Mouse (Mus musculus) kidney, postnatal 14 days (tissue): Measurements from ENCODE around the gene Baiap2.

Experiments used
- DNase-seq: peaks from one replicate; pipeline ENCODE4 v3.0.0; 2022; ENCODE audit warnings: mixed read lengths

Gene Baiap2

GRCm38 (mm10) chr11:120014758-120015157 is 72.2 kb downstream of the Baiap2 start:
- no peak for DNase-seq

DNA sequence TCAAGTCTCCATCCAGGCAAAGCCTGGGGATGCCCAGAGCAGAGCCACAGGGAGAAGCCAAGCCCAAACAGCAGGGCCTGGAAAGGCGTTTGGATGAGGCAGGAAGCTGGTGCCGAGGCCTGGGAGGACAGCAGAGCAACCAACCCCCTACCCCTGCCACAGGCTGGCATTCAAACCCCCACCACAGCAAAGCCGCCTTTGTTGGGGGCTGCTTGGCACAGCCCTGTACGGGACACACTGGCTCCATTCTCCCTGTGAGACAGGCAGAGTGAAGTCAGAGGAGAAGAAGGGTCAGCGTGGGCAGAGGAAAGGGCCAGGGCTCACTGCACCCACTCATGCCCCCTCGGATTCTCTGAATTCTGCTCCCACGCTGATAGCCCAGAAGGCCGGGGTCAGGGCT is 74.4 kb downstream of the Baiap2 start:
- no peak for DNase-seq

GRCm38 (mm10) chr11:120019542-120020440 is 77.2 kb downstream of the Baiap2 start:
- DNase-seq: no peak

DNA sequence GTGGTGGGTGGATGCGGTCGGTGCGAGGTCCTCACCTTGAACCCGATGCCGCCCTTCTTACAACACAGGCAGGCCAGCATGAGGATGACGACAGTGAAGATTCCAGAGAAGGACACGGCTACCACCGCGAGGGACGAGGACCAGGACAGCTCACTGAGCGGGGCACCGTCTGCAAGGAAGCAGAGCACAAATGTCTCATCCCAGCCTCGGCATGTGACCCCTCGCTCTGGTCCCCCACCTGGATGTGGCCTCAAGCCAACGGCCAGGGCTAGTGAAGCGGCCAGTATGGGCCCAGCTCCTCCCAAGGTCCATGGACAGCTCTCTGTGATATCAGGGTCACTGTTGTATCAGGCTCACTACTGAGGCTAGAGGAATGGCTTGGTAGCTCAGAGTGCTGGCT is 78.8 kb downstream of the Baiap2 start:
- DNase-seq: no peak

DNA sequence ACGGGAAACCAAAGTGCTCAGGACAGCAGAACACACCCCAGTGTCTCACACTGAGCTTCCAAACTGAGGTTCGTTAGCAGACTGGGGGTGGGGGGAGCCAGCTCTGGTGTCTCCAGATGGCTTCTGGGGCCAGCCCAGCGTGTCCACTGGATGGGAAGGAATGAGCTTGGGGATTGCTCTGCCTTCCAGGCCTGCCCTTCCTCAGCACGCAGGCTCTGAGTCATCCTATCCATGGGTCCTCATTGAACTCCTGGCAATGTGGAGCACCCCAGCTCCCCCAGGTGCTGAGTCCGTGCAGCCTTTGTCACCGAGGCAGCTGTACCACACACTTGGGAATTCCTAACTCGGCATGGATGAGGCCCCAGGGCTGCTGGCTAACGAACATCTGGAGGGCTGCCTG is 79.7 kb downstream of the Baiap2 start:
- no peak for DNase-seq

- DNase-seq: no peak
These were observed 80.3 kb downstream of the Baiap2 start for GRCm38 (mm10) chr11:120022841-120023240.

DNA sequence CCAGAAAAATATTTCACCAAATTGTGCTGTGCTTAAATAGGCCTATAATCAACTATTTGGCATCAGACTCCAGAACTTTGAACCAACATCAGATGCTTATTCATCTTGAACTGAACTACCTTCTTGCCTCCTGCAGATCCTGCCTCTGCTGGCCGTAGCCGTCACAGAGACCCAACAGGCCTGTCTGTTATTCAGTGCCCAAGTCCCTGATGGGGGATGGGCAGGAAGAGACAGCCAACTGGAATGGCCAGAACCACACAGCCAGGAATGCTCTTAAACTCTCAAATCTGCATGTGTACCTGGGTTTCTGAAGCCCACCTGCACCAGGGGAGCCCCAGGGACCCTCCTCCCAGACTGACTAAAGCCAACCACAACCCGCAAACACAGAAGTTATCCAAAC is 84.4 kb downstream of the Baiap2 start:
- peak; percentile 50 for DNase-seq

GRCm38 (mm10) chr11:120028319-120029092 is 85.9 kb downstream of the Baiap2 start:
- DNase-seq: peak; percentile 82

GRCm38 (mm10) chr11:120029431-120030144 is 87.0 kb downstream of the Baiap2 start:
- DNase-seq: peak; percentile 86

GRCm38 (mm10) chr11:120030145-120030901 is 87.8 kb downstream of the Baiap2 start:
- DNase-seq: peak; percentile 77

GRCm38 (mm10) chr11:120032052-120032451 is 89.5 kb downstream of the Baiap2 start:
- DNase-seq: no peak

DNA sequence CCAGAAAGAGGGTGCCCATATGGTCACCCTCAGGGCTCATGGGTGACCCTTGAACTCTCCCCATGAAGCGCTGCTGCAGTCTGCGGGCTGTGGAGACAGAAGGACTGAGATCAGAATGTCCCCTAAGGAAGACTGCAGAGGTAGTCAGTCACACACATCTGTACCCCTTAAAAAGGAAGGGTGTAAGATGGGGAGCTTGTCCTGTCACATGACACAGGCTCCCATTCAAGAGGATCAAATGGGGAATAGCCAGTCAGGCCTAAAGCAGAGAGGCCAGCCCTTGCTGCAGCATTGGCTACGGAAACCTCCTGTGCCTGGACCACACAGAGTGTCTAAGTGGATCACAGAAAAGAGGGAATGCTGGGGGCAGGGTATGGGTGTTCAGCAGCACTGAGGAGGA is 90.9 kb downstream of the Baiap2 start:
- DNase-seq: no peak

DNA sequence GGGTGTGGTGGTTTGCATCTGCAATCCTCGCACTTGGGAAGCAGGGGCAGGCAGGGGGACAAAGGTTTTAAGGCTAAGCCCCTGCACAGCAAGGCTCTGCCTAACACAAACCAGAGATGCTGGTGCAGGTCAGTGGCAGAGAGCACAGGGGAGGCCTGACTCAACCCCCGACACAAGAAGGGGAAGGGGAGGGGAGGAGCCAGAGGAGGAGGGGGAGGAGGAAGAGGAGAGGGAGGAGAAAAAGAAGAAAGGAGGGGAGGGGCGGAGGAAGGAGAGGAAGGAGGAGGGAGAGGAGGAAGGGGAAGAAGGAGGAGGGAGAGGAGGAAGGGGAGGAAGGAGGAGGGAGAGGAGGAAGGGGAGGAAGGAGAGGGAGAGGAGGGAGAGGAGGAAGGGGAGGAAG is 91.7 kb downstream of the Baiap2 start:
- DNase-seq: no peak

DNA sequence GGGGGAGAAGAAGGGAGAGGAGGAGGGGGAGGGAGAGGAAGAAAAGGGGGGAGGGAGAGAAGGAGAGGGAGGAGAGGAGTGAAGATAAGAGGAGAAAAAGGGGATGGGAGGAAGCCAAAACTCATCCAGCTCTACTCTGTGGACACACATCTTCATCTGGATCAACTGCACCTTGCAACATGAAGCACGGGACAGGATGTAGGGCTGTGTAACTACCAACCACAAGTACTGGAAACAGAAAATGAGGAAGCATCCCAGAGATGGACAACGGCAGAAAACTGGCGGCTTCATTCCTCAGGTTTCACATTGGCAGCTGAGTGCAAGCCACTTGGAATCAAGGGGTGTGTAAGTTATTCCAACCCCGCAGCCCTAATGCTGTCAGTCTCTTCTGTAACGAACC is 92.2 kb downstream of the Baiap2 start:
- no peak for DNase-seq

DNA sequence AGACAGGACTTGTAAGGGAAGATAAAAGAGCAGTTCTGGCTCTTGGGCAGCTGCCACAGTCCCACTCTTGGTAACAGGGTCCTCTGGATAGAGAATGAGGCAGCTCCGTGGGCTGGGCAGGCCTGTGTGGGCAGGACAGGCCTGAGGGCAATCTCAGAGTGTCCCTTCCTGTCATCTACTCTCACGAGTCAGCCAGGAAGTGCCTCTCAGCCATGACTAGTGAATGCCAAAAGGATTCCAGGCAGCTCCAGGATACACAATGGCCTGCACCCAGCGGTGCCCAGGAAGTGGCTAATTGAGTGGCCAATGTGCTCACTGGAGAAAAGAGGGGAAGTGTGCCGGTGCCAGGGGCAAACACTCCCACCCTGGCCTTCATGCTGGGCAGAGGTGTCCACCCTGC is 97.0 kb downstream of the Baiap2 start:
- DNase-seq: peak; percentile 35

- peak; percentile 44 for DNase-seq
These were observed 97.9 kb downstream of the Baiap2 start for GRCm38 (mm10) chr11:120040440-120040839.

DNA sequence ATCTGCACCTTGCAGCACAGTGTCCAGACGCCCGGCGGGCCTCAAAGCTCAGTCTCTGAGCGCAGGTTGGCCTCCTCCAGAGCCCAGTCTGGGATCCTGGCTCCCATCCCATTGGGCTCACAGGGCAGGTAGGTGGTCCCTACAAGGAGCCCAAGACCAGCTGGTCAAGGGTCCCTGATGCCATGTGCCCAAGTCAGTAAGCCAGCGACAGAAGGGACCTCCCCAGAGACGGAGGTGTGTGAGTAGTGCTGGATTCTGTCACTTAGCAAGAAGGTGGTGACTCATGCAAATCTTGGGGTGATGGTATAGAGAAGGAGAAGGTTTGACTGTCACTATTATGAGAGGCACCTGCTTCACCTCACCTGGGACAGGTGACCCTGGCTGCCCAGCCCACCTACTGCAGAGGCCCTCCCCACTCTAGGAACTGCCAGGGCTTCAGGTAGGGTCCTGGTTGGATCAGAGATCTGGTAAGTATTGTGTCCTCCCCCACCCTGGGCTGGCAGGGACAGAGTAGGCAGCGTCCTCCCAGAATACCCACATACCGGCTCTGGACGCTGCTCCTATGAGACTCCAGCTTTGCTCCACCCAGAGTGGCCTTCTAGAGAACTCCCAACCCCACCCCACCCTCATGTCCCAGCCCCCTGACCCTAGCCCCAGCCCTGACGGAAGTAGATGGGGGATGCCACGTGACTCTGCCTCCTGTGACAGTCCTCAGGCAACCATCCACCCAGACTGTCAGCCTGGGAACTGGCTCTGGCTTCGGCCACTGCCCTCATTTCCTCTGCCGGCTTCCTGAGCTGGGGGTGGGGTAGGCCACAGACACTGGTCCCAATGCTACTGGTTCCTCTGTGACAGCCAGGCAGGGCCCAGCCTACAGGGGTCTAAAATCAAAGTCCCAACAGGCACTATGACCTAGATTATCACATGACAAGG is 98.9 kb downstream of the Baiap2 start:
- DNase-seq: peak; percentile 88

DNA sequence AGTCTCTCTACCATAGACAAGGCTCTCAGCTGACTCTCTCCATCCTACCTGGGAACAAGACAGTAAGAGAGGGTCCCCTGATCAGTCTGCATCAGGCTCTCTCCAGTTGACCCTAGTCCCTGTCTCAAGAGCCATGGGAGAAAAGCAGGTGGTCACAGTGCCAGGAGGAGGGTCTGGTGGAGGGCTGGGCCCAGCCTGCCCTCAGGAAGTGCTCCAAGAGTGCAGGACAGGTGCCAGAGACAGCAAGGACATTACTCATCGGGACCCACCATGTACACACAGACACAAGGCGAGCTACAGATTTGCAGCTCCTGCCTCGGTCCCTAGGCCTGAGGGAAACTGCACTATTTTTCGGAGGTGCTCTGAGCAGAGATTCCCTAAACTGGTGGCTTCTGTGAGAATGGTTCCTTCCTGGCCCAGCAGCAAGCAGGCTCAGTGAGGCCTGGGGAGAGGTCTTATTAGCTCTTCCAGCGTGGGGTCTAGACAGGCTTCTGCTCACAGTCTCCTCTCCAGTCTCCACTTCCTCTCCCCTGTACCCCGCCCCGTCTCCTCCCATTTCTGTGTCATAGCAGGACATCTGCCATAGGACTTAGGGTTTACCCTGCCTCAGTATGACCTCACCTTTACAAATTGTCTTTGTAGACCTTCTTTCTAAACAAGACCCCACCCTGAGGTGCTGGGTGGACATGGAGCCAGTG is 99.7 kb downstream of the Baiap2 start:
- DNase-seq: no peak

DNA sequence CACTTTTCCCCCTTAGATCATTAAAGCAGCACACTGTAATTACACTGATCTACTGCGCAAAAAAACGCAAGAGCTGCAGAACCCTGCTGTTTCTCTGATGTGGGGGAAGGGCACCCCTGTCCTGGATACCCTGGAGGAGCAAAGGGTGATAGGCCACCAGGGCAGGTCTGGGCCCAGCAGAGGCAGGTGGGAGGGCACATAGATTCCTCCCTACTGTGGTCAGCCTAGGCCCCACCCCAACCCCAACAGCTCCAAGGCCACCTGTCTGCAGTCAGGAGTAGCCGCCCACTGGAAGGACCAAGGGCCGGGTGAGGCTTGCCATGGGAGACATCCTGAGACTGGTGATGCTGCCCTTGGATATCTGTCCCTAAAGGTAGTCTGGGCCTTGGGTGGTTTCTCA is 102.8 kb downstream of the Baiap2 start:
- DNase-seq: no peak

GRCm38 (mm10) chr11:120045839-120046552 is 103.4 kb downstream of the Baiap2 start:
- peak; percentile 60 for DNase-seq
